Mouse (Mus musculus): ENCODE measurements at regions not wholly inside any gene's neighbourhood (a gene's known extent, or its start where the extent isn't known, plus 50 kb on each side); places are given as distances from the start of the nearest gene placed in this dataset.

- no peaks in the 10 kb centered on the region; the same call in 1 of the 2 replicates for H3K4me1 ChIP-seq (ENCODE audit: control insufficient read depth, insufficient read depth, insufficient read length, low read length)
- H3K4me3 ChIP-seq (ENCODE audit: low read depth, low read length): no peak overlapping the region
- TF ChIP-seq CTCF (IDR thresholded peaks at IDR 0.05; ENCODE audit: extremely low read depth, insufficient read length, insufficient replicate concordance, low read depth, low read length): no peak
- no peak for TF ChIP-seq POLR2A (IDR thresholded peaks at IDR 0.05; ENCODE audit: low read depth, low read length)
- WGBS: 88% methylated on average over 3 of the region's 3 CpGs
- H3K36me3 ChIP-seq (ENCODE audit: control insufficient read depth, insufficient read depth, low read length): no peaks in the 10 kb centered on the region
- H3K27ac ChIP-seq (ENCODE audit: insufficient read depth, low read depth, low read length): no peak overlapping the region
- H3K27me3 ChIP-seq (ENCODE audit: control insufficient read depth, insufficient read depth, low read length): no peaks in the 10 kb centered on the region
These were observed 1208.9 kb upstream of the A1bg start for GRCm38 (mm10) chr15:62131686-62132085.

- H3K4me3 ChIP-seq (ENCODE audit: low read depth, low read length): no peak overlapping the region
- TF ChIP-seq POLR2A (IDR thresholded peaks at IDR 0.05; ENCODE audit: low read depth, low read length): no peak
- no peak for TF ChIP-seq CTCF (IDR thresholded peaks at IDR 0.05; ENCODE audit: extremely low read depth, insufficient read length, insufficient replicate concordance, low read depth, low read length)
- H3K27me3 ChIP-seq (ENCODE audit: control insufficient read depth, insufficient read depth, low read length): no peaks in the 10 kb centered on the region
- H3K36me3 ChIP-seq (ENCODE audit: control insufficient read depth, insufficient read depth, low read length): no peaks in the 10 kb centered on the region
- no peak overlapping the region for H3K27ac ChIP-seq (ENCODE audit: insufficient read depth, low read depth, low read length)
- H3K4me1 ChIP-seq (ENCODE audit: control insufficient read depth, insufficient read depth, insufficient read length, low read length): no peaks in the 10 kb centered on the region; the same call in 1 of the 2 replicates
- WGBS: 83% methylated on average over 4 of the region's 4 CpGs
These were observed 1207.7 kb upstream of the A1bg start for GRCm38 (mm10) chr15:62130530-62130929.

DNA sequence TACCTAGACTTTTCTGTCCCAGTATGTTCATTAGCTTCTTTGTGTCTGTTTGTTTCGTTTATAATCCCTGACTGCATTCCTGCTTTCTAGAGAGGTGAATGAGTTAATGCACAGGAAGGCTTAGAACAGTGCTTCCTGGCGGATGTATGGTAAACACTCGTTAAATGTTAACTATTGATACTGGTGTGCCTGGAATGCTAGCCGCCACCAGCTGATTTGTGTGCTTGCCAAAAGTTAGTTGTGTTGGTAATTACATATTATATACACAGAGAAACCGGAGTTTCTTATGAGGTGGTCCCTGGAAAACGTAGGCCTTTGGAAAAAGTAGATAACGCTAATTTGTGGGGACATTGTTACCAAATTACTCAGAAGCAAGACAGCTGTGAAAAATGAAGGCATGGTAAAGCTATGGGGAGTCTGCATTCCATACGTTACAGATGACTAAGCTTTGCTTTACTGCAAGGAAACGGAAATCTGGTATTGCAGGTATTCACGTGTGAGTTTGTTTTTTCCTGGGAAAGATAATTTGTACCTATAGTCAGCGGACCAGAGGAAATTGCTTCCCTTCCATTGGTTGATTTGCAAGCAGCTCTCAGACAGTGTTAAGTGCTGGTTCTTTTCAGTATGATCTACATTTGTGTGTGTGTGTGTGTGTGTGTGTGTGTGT is 1205.9 kb upstream of the A1bg start:
- Histone ChIP-seq H3K4me3 (ENCODE audit: low read depth, low read length) (no peak overlapping the region), H3K36me3 (ENCODE audit: control insufficient read depth, insufficient read depth, low read length) (no peaks in the 10 kb centered on the region), H3K27ac (ENCODE audit: insufficient read depth, low read depth, low read length) (no peak overlapping the region), H3K27me3 (ENCODE audit: control insufficient read depth, insufficient read depth, low read length) (no peaks in the 10 kb centered on the region), H3K4me1 (ENCODE audit: control insufficient read depth, insufficient read depth, insufficient read length, low read length) (no peaks in the 10 kb centered on the region; the same call in 1 of the 2 replicates)
- TF ChIP-seq CTCF (IDR thresholded peaks at IDR 0.05; ENCODE audit: extremely low read depth, insufficient read length, insufficient replicate concordance, low read depth, low read length): no peak
- no peak for TF ChIP-seq POLR2A (IDR thresholded peaks at IDR 0.05; ENCODE audit: low read depth, low read length)
- WGBS: 31% methylated on average over 11 of the region's 11 CpGs

DNA sequence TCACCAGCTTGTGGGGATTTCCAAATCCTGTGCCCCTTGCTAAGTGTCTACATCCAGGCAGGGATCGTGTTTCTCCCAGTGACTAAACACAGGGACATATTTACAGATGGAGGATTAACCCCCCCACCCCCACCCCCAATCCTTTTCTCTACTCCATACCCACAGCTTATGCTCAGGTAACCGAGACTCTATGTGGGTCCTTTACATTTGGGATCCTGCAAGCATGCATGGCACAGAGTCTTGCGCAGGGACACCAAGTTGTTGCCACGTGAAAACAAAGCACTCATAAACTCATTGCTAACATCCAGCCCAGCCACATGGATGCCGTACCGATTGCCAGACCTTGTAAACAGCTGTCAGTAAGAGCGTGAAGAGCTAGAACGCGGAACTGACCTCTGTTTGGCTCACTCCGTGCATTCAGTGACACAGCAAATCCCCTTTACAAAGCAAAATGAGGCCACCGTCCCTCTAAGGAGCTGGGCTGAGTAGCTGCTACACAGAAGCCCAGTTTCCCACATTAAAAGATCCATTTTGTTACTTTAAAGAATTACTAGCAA is 1204.9 kb upstream of the A1bg start:
- H3K27ac ChIP-seq (ENCODE audit: insufficient read depth, low read depth, low read length): no peak overlapping the region
- no peaks in the 10 kb centered on the region for H3K36me3 ChIP-seq (ENCODE audit: control insufficient read depth, insufficient read depth, low read length)
- WGBS: 56% methylated on average over 11 of the region's 11 CpGs
- no peaks in the 10 kb centered on the region for H3K27me3 ChIP-seq (ENCODE audit: control insufficient read depth, insufficient read depth, low read length)
- no peaks in the 10 kb centered on the region; the same call in 1 of the 2 replicates for H3K4me1 ChIP-seq (ENCODE audit: control insufficient read depth, insufficient read depth, insufficient read length, low read length)
- TF ChIP-seq POLR2A (IDR thresholded peaks at IDR 0.05; ENCODE audit: low read depth, low read length): no peak
- H3K4me3 ChIP-seq (ENCODE audit: low read depth, low read length): no peak overlapping the region

GRCm38 (mm10) chr15:62125718-62126117 is 1202.9 kb upstream of the A1bg start:
- over 99% methylated on average over 7 of the region's 7 CpGs for WGBS
- Histone ChIP-seq H3K27ac (ENCODE audit: insufficient read depth, low read depth, low read length) (no peak overlapping the region), H3K27me3 (ENCODE audit: control insufficient read depth, insufficient read depth, low read length) (no peaks in the 10 kb centered on the region), H3K4me1 (ENCODE audit: control insufficient read depth, insufficient read depth, insufficient read length, low read length) (no peaks in the 10 kb centered on the region; the same call in 1 of the 2 replicates), H3K4me3 (ENCODE audit: low read depth, low read length) (no peak overlapping the region), H3K36me3 (ENCODE audit: control insufficient read depth, insufficient read depth, low read length) (no peaks in the 10 kb centered on the region)
- TF ChIP-seq CTCF (IDR thresholded peaks at IDR 0.05; ENCODE audit: extremely low read depth, insufficient read length, insufficient replicate concordance, low read depth, low read length) (no peak), POLR2A (IDR thresholded peaks at IDR 0.05; ENCODE audit: low read depth, low read length) (no peak)

GRCm38 (mm10) chr15:62123756-62124155 is 1200.9 kb upstream of the A1bg start:
- Histone ChIP-seq H3K27me3 (ENCODE audit: control insufficient read depth, insufficient read depth, low read length) (no peaks in the 10 kb centered on the region), H3K27ac (ENCODE audit: insufficient read depth, low read depth, low read length) (no peak overlapping the region), H3K4me1 (ENCODE audit: control insufficient read depth, insufficient read depth, insufficient read length, low read length) (peaks cover 2% of the 10 kb centered on the region; the same call in 1 of the 2 replicates), H3K4me3 (ENCODE audit: low read depth, low read length) (no peak overlapping the region), H3K36me3 (ENCODE audit: control insufficient read depth, insufficient read depth, low read length) (no peaks in the 10 kb centered on the region)
- WGBS: 88% methylated on average over 4 of the region's 4 CpGs
- TF ChIP-seq CTCF (IDR thresholded peaks at IDR 0.05; ENCODE audit: extremely low read depth, insufficient read length, insufficient replicate concordance, low read depth, low read length): no peak
- no peak for TF ChIP-seq POLR2A (IDR thresholded peaks at IDR 0.05; ENCODE audit: low read depth, low read length)

- no peak overlapping the region for H3K27ac ChIP-seq (ENCODE audit: insufficient read depth, low read depth, low read length)
- no peak overlapping the region for H3K4me3 ChIP-seq (ENCODE audit: low read depth, low read length)
- peaks cover 2% of the 10 kb centered on the region; the same call in 1 of the 2 replicates for H3K4me1 ChIP-seq (ENCODE audit: control insufficient read depth, insufficient read depth, insufficient read length, low read length)
- WGBS: 95% methylated on average over 9 of the region's 9 CpGs
- H3K36me3 ChIP-seq (ENCODE audit: control insufficient read depth, insufficient read depth, low read length): no peaks in the 10 kb centered on the region
- TF ChIP-seq POLR2A (IDR thresholded peaks at IDR 0.05; ENCODE audit: low read depth, low read length) (no peak), CTCF (IDR thresholded peaks at IDR 0.05; ENCODE audit: extremely low read depth, insufficient read length, insufficient replicate concordance, low read depth, low read length) (no peak)
- H3K27me3 ChIP-seq (ENCODE audit: control insufficient read depth, insufficient read depth, low read length): no peaks in the 10 kb centered on the region
These were observed 1199.6 kb upstream of the A1bg start for GRCm38 (mm10) chr15:62122265-62123023.

All from small intestine, adult 2 months (tissue).